Mouse (Mus musculus): ENCODE data around the gene Kirrel2. TPM values are rescaled to one million over a fixed set of nuclear protein-coding genes. Genes with fewer than 3 reads are reported as not detected.
A peak's percentile ranks its signal among the peaks of the same experiment; 100 is the strongest.

Kirrel2 gene
- polyA plus RNA-seq, 1 experiment from 2014 or later = 1.6 TPM

- Histone ChIP-seq H3K27me3 (peaks cover 29% of the 10 kb centered on the region), H3K4me1 (peaks cover 19% of the 10 kb centered on the region), H3K4me3 (replicated peaks) (peak overlapping the region; percentile 60), H3K9ac (peak overlapping the region; percentile 59), H3K9me3 (no peaks in the 10 kb centered on the region), H3K27ac (no peak overlapping the region), H3K36me3 (replicated peaks) (peaks cover 14% of the 10 kb centered on the region), H3K4me2 (peak overlapping the region; percentile 93)
- 13% methylated on average over 9 of the region's 9 CpGs for WGBS
- 0 out of 2 replicates have a peak, but pooled peaks have one; percentile 24 for ATAC-seq (ENCODE audit: low FRiP score)
These were observed 34.9 kb downstream of the Kirrel2 start for GRCm38 (mm10) chr7:30422560-30422959.

GRCm38 (mm10) chr7:30421890-30422435, 35.5 kb downstream of the Kirrel2 start:
- H3K9me3 ChIP-seq = no peaks in the 10 kb centered on the region
- H3K27me3 ChIP-seq = peaks cover 29% of the 10 kb centered on the region
- H3K4me2 ChIP-seq = peak overlapping the region; percentile 93
- peak overlapping the region; percentile 60 for H3K4me3 ChIP-seq (replicated peaks)
- under 1% methylated on average over 45 of the region's 45 CpGs for WGBS
- peaks cover 19% of the 10 kb centered on the region for H3K4me1 ChIP-seq
- peak overlapping the region; percentile 59 for H3K9ac ChIP-seq
- peak; percentile 91 for ATAC-seq (ENCODE audit: low FRiP score)
- no peak overlapping the region for H3K27ac ChIP-seq
- H3K36me3 ChIP-seq (replicated peaks) = peaks cover 13% of the 10 kb centered on the region

GRCm38 (mm10) chr7:30421175-30421889, 36.2 kb downstream of the Kirrel2 start, which contains the start of gene Nfkbid:
Gene Nfkbid, plus strand, starts transcription at chr7:30421732.
- H3K27me3 ChIP-seq = peaks cover 29% of the 10 kb centered on the region
- peak; percentile 51 for ATAC-seq (ENCODE audit: low FRiP score)
- 9% methylated on average over 31 of the region's 31 CpGs for WGBS
- H3K4me3 ChIP-seq (replicated peaks) = peak within 1 kb of the TSS; percentile 60
- H3K27ac ChIP-seq = no peak within 1 kb of the TSS
- peak within 1 kb of the TSS; percentile 59 for H3K9ac ChIP-seq
- peaks cover 10% of the 10 kb centered on the region; the same call in 1 of the 2 replicates for H3K36me3 ChIP-seq (replicated peaks)
- H3K4me1 ChIP-seq = peaks cover 19% of the 10 kb centered on the region
- no peaks in the 10 kb centered on the region for H3K9me3 ChIP-seq
- peak within 1 kb of the TSS; percentile 93 for H3K4me2 ChIP-seq

GRCm38 (mm10) chr7:30420673-30421072, 36.8 kb downstream of the Kirrel2 start:
- Histone ChIP-seq H3K27me3 (peaks cover 29% of the 10 kb centered on the region), H3K4me2 (no peak overlapping the region), H3K4me3 (replicated peaks) (no peak overlapping the region), H3K27ac (no peak overlapping the region), H3K36me3 (replicated peaks) (peaks cover 6% of the 10 kb centered on the region; the same call in 1 of the 2 replicates), H3K9me3 (no peaks in the 10 kb centered on the region), H3K9ac (no peak overlapping the region), H3K4me1 (peaks cover 19% of the 10 kb centered on the region)
- WGBS = 91% methylated on average over 3 of the region's 3 CpGs
- ATAC-seq (ENCODE audit: low FRiP score) = no peak

- H3K36me3 ChIP-seq (replicated peaks) = no peaks in the 10 kb centered on the region
- ATAC-seq (ENCODE audit: low FRiP score) = no peak
- H3K27me3 ChIP-seq = peaks cover 29% of the 10 kb centered on the region
- H3K4me3 ChIP-seq (replicated peaks) = no peak within 1 kb of the TSS
- WGBS = 77% methylated on average over 10 of the region's 10 CpGs
- no peak within 1 kb of the TSS for H3K27ac ChIP-seq
- no peak within 1 kb of the TSS for H3K9ac ChIP-seq
- H3K9me3 ChIP-seq = no peaks in the 10 kb centered on the region
- peaks cover 19% of the 10 kb centered on the region for H3K4me1 ChIP-seq
- no peak within 1 kb of the TSS for H3K4me2 ChIP-seq
These were observed 37.7 kb downstream of the Kirrel2 start, which contains the start of gene Hcst for GRCm38 (mm10) chr7:30419561-30420499. Gene Hcst, minus strand, starts transcription at chr7:30419854.

- no peak overlapping the region for H3K9ac ChIP-seq
- no peak for ATAC-seq (ENCODE audit: low FRiP score)
- H3K27me3 ChIP-seq = peaks cover 21% of the 10 kb centered on the region; the same call in 1 of the 2 replicates
- H3K4me2 ChIP-seq = no peak overlapping the region
- 82% methylated on average over 9 of the region's 9 CpGs for WGBS
- H3K4me1 ChIP-seq = peaks cover 14% of the 10 kb centered on the region
- H3K4me3 ChIP-seq (replicated peaks) = no peak overlapping the region
- H3K9me3 ChIP-seq = no peaks in the 10 kb centered on the region
- H3K27ac ChIP-seq = no peak overlapping the region
- H3K36me3 ChIP-seq (replicated peaks) = no peaks in the 10 kb centered on the region
These were observed 39.6 kb downstream of the Kirrel2 start for GRCm38 (mm10) chr7:30417856-30418255.

GRCm38 (mm10) chr7:30413596-30413995, 43.9 kb downstream of the Kirrel2 start, which contains the start of gene Tyrobp:
Gene Tyrobp, plus strand, starts transcription at chr7:30413760.
- Histone ChIP-seq H3K27me3 (no peaks in the 10 kb centered on the region; the same call in 1 of the 2 replicates), H3K9ac (no peak within 1 kb of the TSS), H3K4me2 (no peak within 1 kb of the TSS), H3K27ac (no peak within 1 kb of the TSS), H3K4me1 (no peaks in the 10 kb centered on the region), H3K9me3 (no peaks in the 10 kb centered on the region), H3K4me3 (replicated peaks) (no peak within 1 kb of the TSS), H3K36me3 (replicated peaks) (no peaks in the 10 kb centered on the region)
- WGBS = 70% methylated on average over 5 of the region's 5 CpGs
- no peak for ATAC-seq (ENCODE audit: low FRiP score)

GRCm38 (mm10) chr7:30412735-30413147, 44.7 kb downstream of the Kirrel2 start:
- WGBS = 58% methylated on average over 4 of the region's 4 CpGs
- no peaks in the 10 kb centered on the region for H3K4me1 ChIP-seq
- no peak overlapping the region for H3K4me2 ChIP-seq
- H3K27ac ChIP-seq = no peak overlapping the region
- no peak for ATAC-seq (ENCODE audit: low FRiP score)
- no peaks in the 10 kb centered on the region for H3K9me3 ChIP-seq
- H3K4me3 ChIP-seq (replicated peaks) = no peak overlapping the region
- no peaks in the 10 kb centered on the region for H3K36me3 ChIP-seq (replicated peaks)
- no peak overlapping the region for H3K9ac ChIP-seq
- H3K27me3 ChIP-seq = no peaks in the 10 kb centered on the region; the same call in 1 of the 2 replicates

- no peaks in the 10 kb centered on the region for H3K36me3 ChIP-seq (replicated peaks)
- H3K27ac ChIP-seq = no peak overlapping the region
- H3K4me3 ChIP-seq (replicated peaks) = no peak overlapping the region
- H3K4me1 ChIP-seq = no peaks in the 10 kb centered on the region
- WGBS = 84% methylated on average over 3 of the region's 3 CpGs
- peaks cover 4% of the 10 kb centered on the region; the same call in 1 of the 2 replicates for H3K27me3 ChIP-seq
- H3K4me2 ChIP-seq = no peak overlapping the region
- no peaks in the 10 kb centered on the region for H3K9me3 ChIP-seq
- H3K9ac ChIP-seq = no peak overlapping the region
- ATAC-seq (ENCODE audit: low FRiP score) = no peak
These were observed 46.5 kb downstream of the Kirrel2 start for GRCm38 (mm10) chr7:30411023-30411422.

GRCm38 (mm10) chr7:30409789-30410188, 47.7 kb downstream of the Kirrel2 start:
- Histone ChIP-seq H3K36me3 (replicated peaks) (no peaks in the 10 kb centered on the region), H3K4me3 (replicated peaks) (no peak overlapping the region), H3K9ac (no peak overlapping the region), H3K9me3 (no peaks in the 10 kb centered on the region), H3K4me2 (no peak overlapping the region), H3K27ac (no peak overlapping the region), H3K27me3 (peaks cover 4% of the 10 kb centered on the region; the same call in 1 of the 2 replicates), H3K4me1 (no peaks in the 10 kb centered on the region)
- WGBS = 84% methylated on average over 2 of the region's 2 CpGs
- no peak for ATAC-seq (ENCODE audit: low FRiP score)

- H3K27ac ChIP-seq = no peak overlapping the region
- no peak overlapping the region for H3K4me3 ChIP-seq (replicated peaks)
- 83% methylated on average over 3 of the region's 3 CpGs for WGBS
- peaks cover 4% of the 10 kb centered on the region; the same call in 1 of the 2 replicates for H3K27me3 ChIP-seq
- no peak overlapping the region for H3K4me2 ChIP-seq
- no peaks in the 10 kb centered on the region for H3K4me1 ChIP-seq
- no peak for ATAC-seq (ENCODE audit: low FRiP score)
- H3K9me3 ChIP-seq = no peaks in the 10 kb centered on the region
- H3K9ac ChIP-seq = no peak overlapping the region
- H3K36me3 ChIP-seq (replicated peaks) = no peaks in the 10 kb centered on the region
These were observed 48.9 kb downstream of the Kirrel2 start for GRCm38 (mm10) chr7:30408639-30409038.

GRCm38 (mm10) chr7:30402343-30402742, 55.1 kb downstream of the Kirrel2 start:
- Histone ChIP-seq H3K4me1 (0 out of 2 replicates have a peak, but pooled peaks cover 3% of the 10 kb centered on the region), H3K9me3 (no peaks in the 10 kb centered on the region), H3K36me3 (replicated peaks) (no peaks in the 10 kb centered on the region), H3K4me2 (no peak overlapping the region), H3K4me3 (replicated peaks) (no peak overlapping the region), H3K27ac (no peak overlapping the region), H3K27me3 (0 out of 2 replicates have a peak, but pooled peaks cover 8% of the 10 kb centered on the region), H3K9ac (no peak overlapping the region)
- 73% methylated on average over 4 of the region's 4 CpGs for WGBS
- no peak for ATAC-seq (ENCODE audit: low FRiP score)
